Mouse (Mus musculus) heart, postnatal 14 days (tissue): ENCODE measurements around the gene Ascl2. TPM values are rescaled to one million over a fixed set of nuclear protein-coding genes. Genes with fewer than 3 reads are reported as not detected.

Source experiments
- DNase-seq, 2 experiments: peaks; one replicate each; pipeline ENCODE4 v3.0.0; 2021 to 2022
- intact Hi-C: fragments of 180-260 bp; cut with DNase I; formaldehyde crosslinking; loops from one replicate; pipeline ENCODE4 v1.15.1; 2025
- long read RNA-seq, 2 experiments: library from polyadenylated mRNA; stranded (forward); transcript quantifications; one replicate each; pipeline ENCODE4 v2.0.0; 2021
- total RNA-seq, 2 experiments: library from RNA; stranded (reverse); gene quantifications; 2 replicates each; pipeline ENCODE4 v1.2.3; 2021

Gene Ascl2
- total RNA-seq: under 1 TPM in 1 of 2 experiments, not detected in 1; 0.12 TPM
- long read RNA-seq, experiment 1: 0 reads
- long read RNA-seq, experiment 2: 0 reads

DNA sequence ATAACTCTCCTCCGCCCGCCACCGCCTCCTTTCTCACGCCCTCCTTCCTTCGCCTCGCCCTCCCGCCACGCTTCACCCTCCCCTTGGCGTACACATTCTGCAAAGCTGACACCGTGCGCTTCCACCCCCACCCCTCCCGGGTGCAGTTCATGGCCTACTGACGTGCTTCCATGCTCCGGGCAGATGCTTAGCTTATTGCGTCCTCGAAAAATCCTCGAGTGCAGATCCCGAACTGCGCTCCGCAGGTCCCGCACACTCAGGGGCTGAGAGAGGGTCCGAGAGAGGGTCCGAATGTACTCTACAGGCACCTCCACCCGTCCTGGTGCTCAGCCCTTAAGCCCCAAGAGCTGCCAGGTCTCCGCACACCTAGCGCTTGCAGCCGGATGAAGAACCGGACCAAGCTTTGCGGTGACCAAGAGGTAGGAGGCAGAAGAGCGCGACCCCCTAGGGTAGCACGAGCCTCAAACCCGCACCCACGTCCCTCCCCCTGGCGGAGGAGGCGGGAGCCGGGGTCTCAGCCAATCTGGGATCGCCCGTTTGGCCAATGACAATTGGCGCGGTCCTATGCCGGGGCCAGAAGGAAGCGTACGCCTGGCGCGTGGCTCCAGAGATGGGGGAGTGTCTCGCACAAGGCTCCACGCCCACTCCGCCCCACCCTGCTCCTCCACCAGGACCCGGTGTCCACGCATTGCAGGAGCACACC is at the start of gene Ascl2:
TSS of gene Ascl2 (minus strand) at position 456 of the 703 bp plus-strand sequence.
- intact Hi-C loops: no loop called here
- peak; percentile 11 to 19 for DNase-seq

DNA sequence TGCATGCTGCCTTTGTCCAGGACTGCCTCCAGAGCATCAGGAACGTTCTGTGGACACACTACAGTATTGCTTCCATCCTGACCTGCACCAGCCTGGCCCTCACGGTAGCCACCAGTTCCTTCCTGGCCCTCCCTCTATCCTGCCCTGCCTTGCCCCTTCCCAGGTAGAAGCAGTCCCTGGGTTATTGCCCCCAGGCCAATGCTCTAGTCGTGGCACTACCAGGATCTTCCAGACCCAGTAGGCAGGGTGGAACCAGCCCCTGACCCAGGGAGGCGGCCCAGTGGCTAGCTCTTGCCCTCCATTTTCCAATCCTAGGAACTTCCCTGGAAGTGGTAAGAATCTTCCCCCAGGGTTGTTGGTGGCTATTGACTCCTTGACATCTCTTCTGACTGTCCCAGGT is 48.1 kb upstream of the Ascl2 start:
- intact Hi-C loops: no loop called here

DNA sequence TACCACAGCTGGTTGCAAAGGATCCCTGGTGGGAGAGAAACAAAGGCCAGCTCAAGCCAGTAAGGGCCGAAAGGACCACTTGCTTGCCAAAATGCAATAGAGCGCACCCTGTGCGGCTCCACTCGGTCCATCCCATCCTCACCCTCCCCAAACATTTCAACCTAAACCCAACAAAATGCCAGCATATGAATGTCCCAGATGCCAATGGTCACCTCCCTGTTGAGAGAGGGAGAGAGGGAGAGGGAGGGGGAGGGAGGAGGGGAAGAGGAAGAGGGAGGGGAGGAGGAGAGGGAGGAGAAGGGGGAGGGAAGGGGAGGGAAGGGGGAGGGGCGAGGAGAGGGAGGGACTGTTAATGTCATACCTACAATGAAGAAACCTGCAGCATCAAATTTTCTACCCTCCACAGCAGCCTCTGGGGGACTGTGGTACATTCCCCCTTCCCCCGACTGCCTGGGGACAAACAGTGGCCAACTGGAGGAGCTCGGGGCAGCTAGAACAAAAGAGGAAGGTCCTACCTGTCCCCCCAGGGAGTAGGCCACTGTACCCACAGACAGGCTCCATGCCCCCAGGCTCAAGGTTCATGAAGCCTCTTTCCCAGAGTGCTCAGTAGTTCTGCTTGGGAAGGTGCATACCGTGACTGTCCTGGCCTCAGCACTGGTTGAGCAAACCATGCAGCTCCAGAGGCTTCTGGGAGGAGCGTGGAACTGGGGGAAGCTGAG is 47.5 kb upstream of the Ascl2 start:
- no peak for DNase-seq
- intact Hi-C loops: no loop called here

More for the DNA sequence above, 48.1 kb upstream of the Ascl2 start:
- DNase-seq: no peak

DNA sequence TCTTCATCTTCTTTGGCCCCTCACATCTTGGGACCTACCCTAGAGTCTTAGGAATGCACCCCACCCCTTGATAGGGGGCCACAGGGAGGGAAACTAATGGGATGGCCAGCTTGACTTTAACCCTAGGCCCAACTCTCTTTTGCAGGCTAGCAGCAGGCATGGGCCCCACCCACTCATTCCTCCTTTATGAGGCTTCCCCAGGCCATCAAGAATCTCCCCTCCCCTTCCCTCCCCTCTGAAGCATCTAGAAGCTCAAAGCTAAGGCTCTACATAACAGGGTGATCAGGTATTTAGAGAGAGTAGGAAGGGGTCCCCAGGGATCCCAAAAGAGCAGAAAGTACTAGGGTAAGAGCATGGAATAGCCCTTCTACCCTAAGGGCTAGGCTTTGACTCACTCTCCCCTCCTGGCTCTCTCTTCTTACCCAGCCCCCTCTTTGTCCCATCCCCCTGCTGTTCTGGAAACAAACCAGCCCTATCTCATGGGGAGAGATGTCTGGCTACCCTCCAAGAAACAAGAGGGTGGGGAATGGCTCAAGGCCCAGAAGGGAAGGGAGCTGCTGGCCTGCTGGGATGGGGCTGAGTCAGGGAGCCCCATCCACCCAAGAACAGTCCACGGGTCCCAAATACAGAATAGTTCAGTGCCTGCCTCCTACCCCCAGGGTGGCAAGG is 46.8 kb upstream of the Ascl2 start:
- peak; percentile 77 to 90 for DNase-seq
- intact Hi-C loops: no loop called here

DNA sequence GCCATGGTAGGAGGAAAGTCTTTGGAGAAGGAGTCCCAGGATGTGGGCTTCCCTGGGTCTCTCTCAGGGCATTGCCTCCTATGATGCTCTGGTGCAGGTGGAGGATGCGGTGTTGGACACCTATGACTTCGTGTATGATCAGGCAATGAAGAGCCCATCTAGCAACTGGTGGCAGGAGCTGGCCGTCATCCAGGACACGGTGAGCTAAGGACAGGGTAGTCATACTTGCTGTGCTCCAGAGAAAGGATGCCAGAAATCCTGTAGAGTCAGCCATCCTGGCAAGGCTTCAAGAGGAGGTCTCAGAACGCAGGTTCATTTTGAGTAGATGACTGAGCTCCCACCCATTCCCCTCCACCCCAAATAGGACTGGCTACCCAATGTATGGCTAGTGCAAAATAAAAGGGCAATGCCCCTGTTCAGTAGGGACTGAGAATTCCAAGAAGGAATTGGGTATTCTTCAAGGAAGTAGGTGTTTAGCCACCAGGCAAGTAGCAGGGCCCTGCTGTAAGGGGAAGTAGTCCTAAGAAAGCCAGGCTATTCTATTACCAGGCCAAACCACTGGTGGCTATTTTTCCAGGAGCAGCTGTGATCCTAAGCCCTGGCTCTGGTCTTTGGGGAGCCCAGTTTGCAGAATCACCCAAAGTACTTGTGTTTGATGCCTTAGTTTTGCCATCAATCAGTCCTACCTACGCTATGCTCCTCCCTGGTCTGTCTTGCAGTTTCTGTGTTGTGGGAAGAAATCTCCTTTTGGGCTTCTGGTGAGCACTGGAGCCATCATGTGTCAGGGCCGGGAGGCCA is 46.0 kb upstream of the Ascl2 start:
- intact Hi-C loops: no loop called here
- peak; percentile 57 to 65 for DNase-seq

DNA sequence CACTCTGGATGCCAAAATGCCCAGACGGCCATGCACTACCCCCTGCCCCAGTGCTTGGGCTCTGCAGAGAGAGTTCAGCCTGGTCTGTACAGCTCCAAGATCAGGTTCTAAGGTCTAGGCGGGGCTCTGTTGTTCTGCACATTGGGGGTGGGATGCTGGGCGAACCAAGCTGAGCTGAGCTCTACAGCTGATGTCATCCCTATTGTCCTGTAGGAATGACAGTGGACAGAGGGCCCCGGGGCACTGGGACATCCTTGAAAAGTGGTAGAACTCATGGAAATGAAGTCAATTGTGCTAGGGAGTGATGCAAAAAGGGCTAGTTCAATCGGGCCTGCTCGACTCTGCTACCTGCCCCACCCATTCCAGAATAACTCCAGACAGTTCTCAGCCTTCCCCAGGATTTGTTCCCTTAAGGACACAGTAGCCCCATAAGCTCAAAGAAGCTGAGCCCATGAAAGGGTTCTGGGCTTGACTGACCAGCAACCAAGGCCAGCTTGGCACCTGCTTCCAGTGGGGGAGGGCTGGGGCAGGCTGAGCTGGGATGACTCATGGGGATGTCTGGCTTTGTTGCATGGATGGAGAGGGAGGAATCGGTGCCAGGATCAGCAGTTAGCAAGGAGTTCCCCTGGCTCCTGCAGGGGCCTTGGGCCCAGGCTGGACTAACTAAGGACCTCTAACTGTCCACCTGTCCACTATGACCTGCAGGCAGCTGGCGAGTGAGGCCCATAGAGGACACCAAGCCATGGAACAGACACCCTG is 44.5 kb upstream of the Ascl2 start:
- DNase-seq: peak; percentile 79 to 86
- intact Hi-C loops: no loop called here

DNA sequence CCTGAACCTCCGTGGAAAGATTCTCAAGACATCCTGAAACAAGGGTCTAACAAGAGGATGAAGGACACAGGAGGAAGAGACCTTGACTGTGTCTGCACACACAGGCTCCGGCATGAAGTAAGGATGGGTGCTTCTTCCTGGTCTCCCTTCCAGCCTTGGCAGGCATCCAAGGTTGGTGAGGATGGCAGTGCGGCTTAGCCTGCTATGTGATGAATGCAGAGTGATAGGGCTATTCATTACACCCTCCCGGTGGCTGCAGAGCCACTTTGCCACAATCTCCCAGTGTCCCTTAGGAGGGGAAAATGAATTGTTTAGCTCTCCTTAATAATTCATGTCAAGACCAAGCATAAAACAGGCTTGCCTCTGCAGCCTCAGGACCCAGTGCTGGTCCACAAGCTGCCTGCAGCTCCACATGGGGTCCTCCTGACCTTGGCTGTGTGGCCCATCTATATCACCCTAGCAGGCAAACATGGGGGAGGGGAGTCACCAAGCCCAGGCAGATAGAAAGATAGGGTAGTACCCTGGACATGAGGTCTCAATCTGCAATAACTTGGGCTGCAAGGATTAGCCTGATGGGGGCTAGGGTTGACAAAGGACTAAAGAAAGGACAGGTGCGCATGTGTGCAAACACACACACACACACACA is 43.3 kb upstream of the Ascl2 start:
- no peak for DNase-seq
- intact Hi-C loops: no loop called here

DNA sequence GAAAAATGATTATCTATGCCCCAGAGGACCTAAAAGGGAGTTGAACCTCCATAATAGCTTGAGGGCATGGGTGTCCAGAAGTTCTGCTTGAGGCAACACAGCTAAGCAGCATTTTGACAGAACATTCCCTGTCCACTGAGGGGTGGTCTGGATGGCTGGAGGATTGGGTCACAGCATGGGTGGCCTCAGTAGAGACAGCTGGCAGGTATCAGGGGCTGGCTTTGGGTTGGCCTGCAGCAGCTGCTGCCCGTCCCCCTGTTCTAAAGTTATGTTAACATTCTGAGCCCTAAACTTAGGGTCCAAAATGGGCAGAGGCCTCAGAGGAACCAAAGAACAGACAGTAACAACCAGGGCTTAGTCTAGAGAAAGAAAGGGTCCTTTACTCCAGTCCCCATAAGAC is 42.2 kb upstream of the Ascl2 start:
- DNase-seq: no peak
- intact Hi-C loops: no loop called here

DNA sequence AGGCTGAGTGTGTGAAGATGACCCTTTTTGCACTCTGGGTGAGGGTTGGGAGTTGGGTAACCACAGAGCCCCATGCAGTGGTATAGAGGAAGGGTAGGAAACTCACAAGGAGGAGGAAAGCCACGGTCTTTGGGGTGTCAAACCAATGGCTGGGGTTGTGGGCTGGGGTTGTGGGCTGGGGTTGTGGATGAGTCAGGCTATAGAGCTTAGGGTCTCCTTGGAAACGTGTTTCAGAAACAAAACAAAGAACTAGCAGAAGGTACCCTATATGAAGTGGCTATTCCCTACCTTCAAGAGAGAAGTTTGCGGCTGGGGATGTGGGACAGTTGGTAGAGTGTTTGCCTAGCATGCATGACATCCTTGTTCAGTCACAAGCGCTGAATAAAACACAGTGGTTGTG is 40.9 kb upstream of the Ascl2 start:
- intact Hi-C loops: loop anchor here (5.0 kb wide), 4 partner anchors 62 to 462 kb away; partner anchors contain the start of gene Slc22a18

DNA sequence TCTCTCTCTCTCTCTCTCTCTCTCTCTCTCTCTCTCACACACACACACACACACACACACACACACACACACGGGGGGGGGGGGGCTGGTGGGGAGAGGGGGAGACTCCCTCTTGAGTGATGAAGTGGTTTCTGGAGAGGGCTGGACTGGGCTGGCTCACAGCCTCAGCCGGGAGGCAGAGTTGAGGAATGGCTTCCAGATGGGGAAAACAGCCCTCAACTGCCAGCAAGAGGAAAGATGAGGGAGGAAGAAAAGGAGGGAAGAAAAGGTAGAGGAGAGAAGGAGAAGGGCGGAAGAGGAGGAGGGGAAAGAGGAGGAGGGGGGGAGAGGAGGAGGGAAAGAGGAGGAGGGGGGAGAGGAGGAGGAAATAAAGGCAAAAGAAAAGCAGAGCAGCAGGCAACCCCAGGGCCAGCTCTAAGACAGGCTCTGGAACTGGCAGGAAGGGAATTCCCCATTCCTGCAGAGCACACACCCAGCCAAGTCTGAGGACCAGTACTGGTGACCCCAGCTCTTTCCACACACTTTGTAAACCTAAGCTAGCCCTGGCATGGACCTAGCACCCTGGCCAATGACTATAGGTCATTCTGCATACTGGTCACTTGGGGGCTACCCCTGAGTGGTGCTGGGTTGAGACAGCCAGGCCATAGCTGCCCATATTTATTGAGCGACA is 40.1 kb upstream of the Ascl2 start:
- intact Hi-C loops: loop anchor here (1.0 to 5.0 kb wide), 6 partner anchors 44 to 463 kb away; partner anchors contain the start of gene Slc22a18
- peak; percentile 54 to 72 for DNase-seq

More for the DNA sequence above, 40.9 kb upstream of the Ascl2 start:
- no peak for DNase-seq

DNA sequence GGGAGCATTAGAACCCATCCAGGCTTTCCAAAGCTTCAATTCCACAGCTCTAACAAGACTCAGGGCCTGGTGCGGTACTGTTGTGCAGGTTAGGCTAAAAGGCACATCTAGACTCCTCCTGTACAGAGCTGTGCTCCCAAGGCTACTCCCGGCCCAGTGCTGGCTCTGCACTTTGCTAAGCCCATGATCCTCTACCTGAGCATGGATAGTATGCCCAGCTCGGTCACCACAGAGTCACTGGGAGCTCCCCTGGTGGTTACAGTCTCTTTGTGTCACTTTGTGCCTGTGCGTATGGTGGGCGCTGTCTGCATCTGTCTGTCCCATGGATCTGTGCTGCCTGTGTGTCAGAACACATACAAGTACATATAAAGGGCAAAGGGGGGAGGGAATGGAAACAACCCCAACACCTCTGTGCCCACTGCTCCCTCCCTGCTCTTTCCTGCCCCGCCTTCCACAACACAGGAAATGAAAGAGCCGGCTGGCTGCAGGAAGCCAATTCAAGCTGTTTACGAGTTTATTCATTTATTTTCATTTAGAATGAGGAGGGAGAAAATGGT is 39.4 kb upstream of the Ascl2 start:
- intact Hi-C loops: loop anchor here (1.0 to 5.0 kb wide), 6 partner anchors 45 to 464 kb away; partner anchors contain the start of gene Slc22a18
- DNase-seq: peak; percentile 57 to 66

DNA sequence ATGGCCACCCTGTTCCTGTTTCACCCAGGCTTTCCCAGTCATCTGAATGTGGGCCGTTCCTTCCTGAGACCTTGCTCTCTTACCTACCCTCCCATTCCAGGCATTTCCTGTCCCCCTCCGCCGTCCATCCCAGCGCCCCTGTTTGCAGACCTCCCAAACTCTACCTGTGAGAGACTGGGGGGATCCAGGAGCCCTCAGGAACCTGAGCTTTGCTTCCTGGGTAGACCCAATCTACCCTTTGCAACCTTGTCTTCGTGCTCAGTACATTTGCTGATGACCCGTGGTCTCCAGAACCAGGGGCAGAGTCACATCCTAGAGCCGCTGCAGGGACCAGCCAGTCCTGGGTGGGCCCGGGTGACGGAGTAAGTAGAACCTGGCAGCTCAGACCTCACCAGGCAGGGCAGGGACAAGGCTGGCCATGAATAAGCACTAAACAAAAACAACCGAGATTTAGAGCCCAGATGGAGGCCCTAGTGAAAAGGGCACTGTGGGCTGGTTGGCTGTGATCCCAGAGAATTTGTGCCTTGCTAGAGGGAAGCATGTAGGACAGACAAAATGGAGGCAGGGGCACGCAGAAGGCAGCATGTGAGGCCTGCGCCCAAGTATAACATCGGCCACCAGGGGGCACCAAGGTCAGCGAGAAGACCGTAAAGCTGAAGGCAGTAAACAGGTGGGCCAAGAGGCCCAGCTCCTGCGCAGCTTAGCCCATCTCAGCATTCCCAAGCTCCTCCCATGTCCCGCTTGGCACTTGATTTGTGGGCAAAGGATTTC is 38.7 kb upstream of the Ascl2 start:
- DNase-seq: peak; percentile 95 to 98
- intact Hi-C loops: loop anchor here (1.0 to 5.0 kb wide), 6 partner anchors 46 to 465 kb away; partner anchors contain the start of gene Slc22a18

DNA sequence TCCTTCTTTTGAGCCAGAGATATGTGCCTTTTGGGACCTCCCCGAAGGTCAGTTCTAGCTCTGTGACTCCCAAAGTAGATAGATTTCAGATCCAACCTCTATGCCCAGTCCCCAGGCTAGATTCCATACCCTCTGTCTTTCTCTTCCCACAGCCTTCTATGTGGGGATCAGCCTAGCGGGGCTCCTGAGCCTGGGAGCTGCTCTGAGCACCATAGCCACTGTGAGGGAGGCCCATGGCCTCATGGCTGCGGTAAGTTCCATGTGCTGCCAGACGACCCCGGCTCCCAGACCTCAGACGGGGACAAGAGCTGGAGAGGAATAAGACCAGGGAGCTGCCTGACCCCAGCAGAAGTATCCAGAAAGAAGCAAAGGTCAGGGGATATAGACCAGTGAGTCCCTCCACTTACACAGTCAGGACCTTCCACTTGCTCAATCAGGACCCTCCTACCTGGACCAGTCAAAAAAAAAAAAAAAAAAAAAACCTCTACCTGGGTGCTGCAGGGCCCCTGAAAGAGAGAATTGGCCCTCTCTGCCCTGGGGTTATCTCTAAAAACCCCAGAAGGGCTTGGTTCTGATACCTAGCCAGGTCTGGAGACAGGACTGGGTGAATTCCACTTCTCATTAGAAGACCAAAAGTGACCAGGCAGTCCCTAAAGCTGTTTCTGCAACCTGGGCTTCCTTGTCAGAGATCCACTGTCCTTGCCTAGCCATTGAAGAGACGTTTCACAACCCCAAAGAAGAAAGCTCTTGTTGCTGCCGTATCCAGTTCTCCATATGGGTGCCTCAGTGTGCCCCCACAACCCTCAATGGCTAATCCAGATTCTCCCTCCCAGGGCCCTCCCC is 37.9 kb upstream of the Ascl2 start:
- intact Hi-C loops: loop anchor here (5.0 kb wide), 4 partner anchors 65 to 465 kb away; partner anchors contain the start of gene Slc22a18
- DNase-seq: no peak

DNA sequence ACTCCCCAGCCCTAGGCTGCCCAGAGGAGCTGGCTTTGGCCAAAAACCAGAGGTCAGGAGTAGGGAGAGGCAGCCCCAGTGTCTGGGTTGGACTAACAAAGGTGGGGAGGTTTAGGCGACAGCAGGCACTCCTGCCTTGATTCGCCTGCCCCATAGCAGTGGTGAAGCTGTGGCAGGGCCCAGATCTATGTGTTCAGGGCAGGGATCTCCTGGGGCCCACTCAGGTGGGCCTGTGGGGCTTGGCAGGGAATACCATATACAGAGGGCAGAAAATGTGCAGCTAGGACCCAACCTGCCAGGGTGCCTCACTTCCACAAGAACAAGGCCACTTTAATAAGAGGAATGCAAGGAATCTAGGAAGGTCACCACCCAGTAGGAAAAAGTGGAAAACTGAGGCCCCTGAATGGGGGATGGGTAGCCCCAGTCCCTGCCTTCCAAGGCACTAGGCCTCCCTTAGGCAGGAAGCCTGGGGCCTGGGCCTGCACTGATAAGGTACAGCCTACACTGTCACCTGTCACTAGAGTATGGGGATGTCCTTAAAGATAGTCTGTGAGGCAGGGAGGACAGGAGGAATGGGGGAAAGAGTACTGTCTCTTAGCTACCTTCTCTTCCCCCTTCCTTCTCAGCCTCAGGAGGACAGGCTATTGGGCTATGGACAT is 37.2 kb upstream of the Ascl2 start:
- intact Hi-C loops: loop anchor here (5.0 kb wide), 4 partner anchors 66 to 466 kb away; partner anchors contain the start of gene Slc22a18
- DNase-seq: no peak

DNA sequence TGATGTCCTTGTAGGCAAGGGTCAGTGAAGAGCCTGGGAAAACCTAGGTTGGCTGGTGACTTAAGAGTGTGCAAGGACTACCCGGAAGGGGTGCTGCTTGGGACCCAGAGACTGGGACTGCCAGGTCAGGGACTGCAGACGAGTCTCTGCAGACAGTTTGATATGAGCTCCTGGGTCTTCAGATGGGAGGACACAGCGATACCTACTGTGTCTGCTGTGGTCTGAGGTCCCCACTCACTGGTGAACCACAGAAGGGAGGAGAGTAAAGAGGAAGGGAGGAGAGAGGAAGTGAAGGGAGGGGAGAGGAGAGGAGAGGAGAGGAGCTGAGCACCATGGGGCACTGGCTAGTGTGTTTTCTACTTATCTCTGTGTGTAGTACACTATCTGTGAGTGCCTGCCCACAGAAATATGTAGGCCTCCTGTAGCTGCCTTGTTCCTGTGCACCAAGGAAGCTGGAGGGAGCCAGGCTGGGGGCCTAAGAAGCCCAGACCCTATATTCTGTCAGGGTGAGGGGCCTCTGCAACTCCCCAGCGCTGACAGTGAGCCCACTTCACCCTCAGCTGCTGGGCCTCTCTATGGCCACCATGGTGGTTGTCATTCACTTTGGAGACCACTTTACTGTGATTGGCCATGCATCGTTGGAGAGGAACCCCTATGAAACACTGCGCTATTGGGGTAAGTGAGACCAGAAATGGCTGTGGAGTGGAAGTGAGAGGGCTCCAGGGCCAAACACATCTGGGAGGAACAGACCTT is 36.5 kb upstream of the Ascl2 start:
- no peak for DNase-seq
- intact Hi-C loops: loop anchor here (5.0 kb wide), 4 partner anchors 67 to 467 kb away; partner anchors contain the start of gene Slc22a18
